Mouse (Mus musculus) embryonic facial prominence, embryonic 12.5 days (tissue): ENCODE measurements around the gene Tctn1. TPM values are rescaled to one million over a fixed set of nuclear protein-coding genes. Genes with fewer than 3 reads are reported as not detected.

Experiments
- ATAC-seq: fragments of 200-750 bp; cut with Nextera tagmentation; 2 replicates; pipeline ENCODE4 v1.8.0; 2017; ENCODE audit not compliant: insufficient number of reproducible peaks, insufficient read depth, low FRiP score, low TSS enrichment
- H3K27ac ChIP-seq: fragments of 300-500 bp; sonication (generic); 2 replicates; pipeline ENCODE4 v1.5.1; 2016; ENCODE audit warnings: mild to moderate bottlenecking
- H3K27me3 ChIP-seq: fragments of 300-500 bp; sonication (generic); 2 replicates; pipeline ENCODE4 v1.6.1; 2016; ENCODE audit warnings: mild to moderate bottlenecking, moderate library complexity
- H3K36me3 ChIP-seq: fragments of 300-500 bp; sonication (generic); 2 replicates; pipeline ENCODE4 v1.6.1; 2016; ENCODE audit warnings: mild to moderate bottlenecking
- H3K4me1 ChIP-seq: fragments of 300-500 bp; sonication (generic); 2 replicates; pipeline ENCODE4 v1.6.1; 2016
- H3K4me2 ChIP-seq: fragments of 300-500 bp; sonication (generic); replicated peaks from 2 replicates; pipeline ENCODE4 v1.6.1; 2016; ENCODE audit warnings: mild to moderate bottlenecking, moderate library complexity
- H3K4me3 ChIP-seq: fragments of 300-500 bp; sonication (generic); 2 replicates; pipeline ENCODE4 v1.5.1; 2016; ENCODE audit warnings: mild to moderate bottlenecking
- H3K9ac ChIP-seq: fragments of 300-500 bp; sonication (generic); 2 replicates; pipeline ENCODE4 v1.6.1; 2016; ENCODE audit warnings: mild to moderate bottlenecking, moderate library complexity
- H3K9me3 ChIP-seq: fragments of 300-500 bp; sonication (generic); 2 replicates; pipeline ENCODE4 v1.6.1; 2016; ENCODE audit warnings: mild to moderate bottlenecking, moderate library complexity
- WGBS: fragments of 180-500 bp; shearing (Covaris S2); methylation state at CpG from one replicate; pipeline ENCODE4 v1.1.7; 2016; 5-methylcytosine and 5-hydroxymethylcytosine counted together
- polyA plus RNA-seq: library from polyadenylated mRNA; unstranded; fragments of >200 nt; fragmentation: Nextera tagmentation; extraction: Ambion mirVana; gene quantifications from 2 replicates; pipeline ENCODE4 v1.2.1, GENCODE M21; 2016

The Tctn1 gene
- polyA plus RNA-seq, 1 experiment from 2014 or later, result 5.9 TPM

DNA sequence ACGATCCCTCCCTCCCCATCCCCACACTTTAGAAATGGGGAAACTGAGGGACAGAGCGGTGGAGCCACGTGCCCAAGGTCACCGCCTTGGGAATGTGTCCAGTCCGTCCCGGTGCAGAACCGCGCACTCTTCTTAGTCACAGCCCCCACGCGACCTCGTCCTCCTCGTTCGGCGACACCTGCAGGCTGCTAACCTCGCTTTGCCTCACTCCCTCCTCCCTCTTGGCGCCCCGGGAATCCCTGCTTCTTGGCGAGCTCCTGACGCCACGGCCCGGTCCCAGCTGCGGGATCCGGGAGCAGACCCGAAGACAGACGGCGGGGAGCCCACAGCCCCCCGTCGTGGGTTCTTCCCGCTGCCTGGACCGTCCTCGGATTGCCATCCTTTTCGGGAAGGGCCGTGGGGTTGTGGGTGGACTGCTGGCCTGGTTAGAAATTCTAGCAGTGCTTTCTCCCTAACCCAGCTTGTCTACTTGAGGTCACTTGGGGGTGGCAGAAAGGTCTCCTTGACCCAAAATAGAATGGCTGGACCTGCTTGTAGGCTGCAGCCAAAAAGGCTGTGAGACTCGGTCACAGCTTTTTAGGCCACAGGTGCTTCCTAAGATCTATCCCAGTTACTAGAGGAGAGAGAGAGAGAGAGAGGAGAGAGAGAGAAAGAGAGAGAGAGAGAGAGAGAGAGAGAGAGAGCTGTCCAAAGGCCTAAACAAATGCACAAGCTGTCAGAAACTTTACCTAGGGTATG, 20.9 kb upstream of the Tctn1 start:
- Histone ChIP-seq H3K27me3 (no peaks in the 10 kb centered on the region), H3K27ac (0 out of 2 replicates have a peak overlapping the region, but pooled peaks have one; percentile 60), H3K4me2 (peak overlapping the region; percentile 96), H3K36me3 (0 out of 2 replicates have a peak, but pooled peaks cover 14% of the 10 kb centered on the region), H3K4me3 (peak overlapping the region; percentile 97), H3K9ac (peak overlapping the region; percentile 88), H3K9me3 (no peaks in the 10 kb centered on the region), H3K4me1 (peaks cover 24% of the 10 kb centered on the region)
- 1% methylated on average over 34 of the region's 34 CpGs for WGBS
- no peak for ATAC-seq

DNA sequence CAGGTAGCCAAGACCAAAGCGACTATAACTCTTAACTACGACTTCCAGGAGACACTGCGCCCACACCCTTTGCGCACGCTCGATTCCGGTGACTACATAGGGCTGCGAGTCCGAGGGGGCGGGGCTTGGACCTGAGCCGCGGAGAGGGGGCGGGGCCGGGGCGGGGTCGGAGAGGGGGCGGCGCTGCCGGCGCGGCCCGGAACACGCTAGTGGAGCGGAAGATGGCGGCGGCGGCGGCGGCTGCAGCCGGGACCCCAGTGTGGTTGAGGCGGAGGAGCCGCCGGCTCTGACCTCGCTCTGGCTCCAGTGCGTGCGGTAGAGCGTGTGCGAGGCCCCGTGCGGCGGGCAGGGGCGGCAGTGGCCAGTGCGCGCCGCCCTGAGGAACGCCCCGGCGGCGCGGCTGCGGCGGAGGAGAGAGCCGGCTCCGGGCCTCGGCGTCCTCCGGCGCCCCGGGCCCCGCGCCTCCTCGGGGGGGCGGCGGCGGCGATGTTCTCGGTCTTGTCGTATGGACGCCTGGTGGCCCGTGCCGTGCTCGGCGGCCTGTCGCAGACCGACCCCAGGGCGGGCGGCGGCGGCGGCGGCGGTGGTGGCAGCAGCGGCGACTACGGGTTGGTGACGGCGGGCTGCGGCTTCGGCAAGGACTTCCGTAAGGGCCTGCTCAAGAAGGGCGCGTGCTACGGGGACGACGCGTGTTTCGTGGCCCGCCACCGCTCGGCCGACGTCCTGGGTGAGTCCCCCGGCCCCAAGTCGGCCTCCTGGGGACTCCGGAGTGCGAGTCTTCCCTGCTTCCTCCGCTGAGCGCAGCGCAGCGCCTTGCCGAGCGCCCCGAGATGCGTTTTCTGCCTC, 20.1 kb upstream of the Tctn1 start, which contains the start of gene Pptc7:
Gene Pptc7, plus strand, starts transcription at position 183 of the 846 bp plus-strand sequence.
- no peaks in the 10 kb centered on the region for H3K27me3 ChIP-seq
- peak within 1 kb of the TSS; percentile 96 for H3K4me2 ChIP-seq
- WGBS, result under 1% methylated on average over 109 of the region's 114 CpGs
- H3K9me3 ChIP-seq, result no peaks in the 10 kb centered on the region
- 0 out of 2 replicates have a peak within 1 kb of the TSS, but pooled peaks have one; percentile 60 for H3K27ac ChIP-seq
- H3K36me3 ChIP-seq, result 0 out of 2 replicates have a peak, but pooled peaks cover 14% of the 10 kb centered on the region
- peak; percentile 84 for ATAC-seq
- peak within 1 kb of the TSS; percentile 97 for H3K4me3 ChIP-seq
- peak within 1 kb of the TSS; percentile 88 for H3K9ac ChIP-seq
- peaks cover 24% of the 10 kb centered on the region for H3K4me1 ChIP-seq

DNA sequence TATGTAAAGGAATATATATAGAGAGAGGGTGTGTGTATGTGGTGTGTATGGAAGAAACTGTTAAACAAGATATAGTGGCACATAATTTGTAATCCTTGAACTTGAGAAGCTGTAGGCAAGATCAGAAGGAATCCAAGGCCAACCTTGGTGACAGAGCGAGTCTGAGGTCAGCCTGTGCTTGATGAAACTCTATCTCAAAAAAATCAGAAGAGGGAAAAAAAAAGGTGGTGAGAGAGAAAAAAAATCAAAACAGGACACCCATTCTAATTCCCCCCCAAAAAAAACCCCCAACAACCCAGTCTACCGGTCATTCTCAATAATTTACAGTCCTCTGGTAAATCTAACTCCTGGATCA, 19.5 kb upstream of the Tctn1 start:
- ATAC-seq, result no peak
- 19% methylated on average over 2 of the region's 2 CpGs for WGBS
- peak overlapping the region; percentile 97; the same call in 1 of the 2 replicates for H3K4me3 ChIP-seq

DNA sequence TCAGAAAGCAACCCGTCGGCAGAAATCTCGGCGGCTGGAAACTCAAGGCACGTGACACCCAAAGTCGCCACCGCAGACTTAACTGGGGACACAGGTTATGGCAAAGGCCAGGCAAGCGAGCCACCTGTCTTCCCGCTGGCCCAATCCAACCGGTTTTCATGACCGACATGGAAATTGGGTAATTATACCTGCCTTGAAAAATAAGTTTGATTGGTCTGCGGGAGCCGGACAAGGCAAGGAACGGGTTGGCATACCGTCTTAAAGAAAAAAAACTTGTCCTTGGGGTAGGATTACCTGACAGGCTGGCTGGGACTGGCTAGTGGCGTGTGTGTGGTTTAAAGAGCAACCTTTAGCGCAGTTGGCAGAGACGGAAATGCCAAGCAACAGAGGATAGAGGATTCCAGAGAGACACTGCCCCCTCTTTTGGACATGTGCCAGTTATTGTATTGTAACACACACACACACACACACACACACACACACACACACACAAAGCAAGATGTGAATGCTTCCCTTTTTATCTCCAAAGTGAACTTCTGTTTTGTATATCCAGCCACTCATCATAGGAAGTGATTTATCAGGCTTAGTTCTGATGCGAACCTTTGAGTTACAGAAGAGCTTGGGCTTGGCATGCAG, 16.7 kb upstream of the Tctn1 start:
- Histone ChIP-seq H3K36me3 (no peaks in the 10 kb centered on the region), H3K27me3 (no peaks in the 10 kb centered on the region), H3K27ac (no peak overlapping the region), H3K9me3 (no peaks in the 10 kb centered on the region), H3K4me1 (peaks cover 20% of the 10 kb centered on the region), H3K4me2 (peak overlapping the region; percentile 38), H3K9ac (no peak overlapping the region), H3K4me3 (0 out of 2 replicates have a peak overlapping the region, but pooled peaks have one; percentile 12)
- 24% methylated on average over 19 of the region's 19 CpGs for WGBS
- no peak for ATAC-seq

More for the DNA sequence above, 19.5 kb upstream of the Tctn1 start:
- Histone ChIP-seq H3K4me1 (peaks cover 24% of the 10 kb centered on the region), H3K9ac (no peak overlapping the region), H3K27me3 (no peaks in the 10 kb centered on the region), H3K9me3 (no peaks in the 10 kb centered on the region), H3K27ac (no peak overlapping the region), H3K4me2 (peak overlapping the region; percentile 96), H3K36me3 (0 out of 2 replicates have a peak, but pooled peaks cover 12% of the 10 kb centered on the region)

DNA sequence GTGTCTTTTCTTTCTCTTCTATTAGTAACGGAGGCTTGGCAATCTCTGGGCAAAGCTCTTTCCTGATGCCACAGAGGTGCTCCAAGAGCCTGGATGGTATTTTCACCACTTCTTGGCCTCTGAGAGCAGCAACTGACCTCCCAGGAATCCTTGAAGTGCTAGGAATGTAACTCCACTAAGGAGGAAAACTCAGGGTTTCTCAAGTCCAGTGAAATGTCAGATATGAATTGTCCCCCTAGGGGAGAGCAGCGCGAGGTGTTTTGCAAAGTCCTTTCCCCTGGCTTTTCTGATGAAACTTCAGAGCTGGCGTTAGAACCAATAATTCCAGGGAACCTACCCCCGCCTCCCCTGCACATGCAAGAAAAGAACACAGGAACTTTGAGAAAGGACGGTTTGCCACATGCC, 16.2 kb upstream of the Tctn1 start:
- Histone ChIP-seq H3K27me3 (no peaks in the 10 kb centered on the region), H3K36me3 (no peaks in the 10 kb centered on the region), H3K9ac (no peak overlapping the region), H3K4me1 (peaks cover 15% of the 10 kb centered on the region), H3K9me3 (no peaks in the 10 kb centered on the region), H3K4me2 (peak overlapping the region; percentile 38), H3K27ac (no peak overlapping the region), H3K4me3 (0 out of 2 replicates have a peak overlapping the region, but pooled peaks have one; percentile 12)
- no peak for ATAC-seq
- WGBS, result 38% methylated on average over 6 of the region's 6 CpGs

- Histone ChIP-seq H3K36me3 (no peaks in the 10 kb centered on the region), H3K4me2 (no peak overlapping the region), H3K4me1 (peaks cover 11% of the 10 kb centered on the region), H3K9ac (no peak overlapping the region), H3K27me3 (no peaks in the 10 kb centered on the region), H3K27ac (no peak overlapping the region), H3K9me3 (no peaks in the 10 kb centered on the region), H3K4me3 (no peak overlapping the region)
- no peak for ATAC-seq
- WGBS, result 75% methylated on average over 12 of the region's 12 CpGs
Measured at GRCm38 (mm10) chr5:122279799-122280421, 15.7 kb upstream of the Tctn1 start.

GRCm38 (mm10) chr5:122278946-122279345, 14.7 kb upstream of the Tctn1 start:
- H3K9ac ChIP-seq, result no peak overlapping the region
- no peaks in the 10 kb centered on the region for H3K27me3 ChIP-seq
- WGBS, result 90% methylated on average over 7 of the region's 7 CpGs
- ATAC-seq, result no peak
- no peak overlapping the region for H3K4me2 ChIP-seq
- no peaks in the 10 kb centered on the region for H3K9me3 ChIP-seq
- peaks cover 17% of the 10 kb centered on the region for H3K4me1 ChIP-seq
- no peaks in the 10 kb centered on the region for H3K36me3 ChIP-seq
- no peak overlapping the region for H3K27ac ChIP-seq
- no peak overlapping the region for H3K4me3 ChIP-seq

DNA sequence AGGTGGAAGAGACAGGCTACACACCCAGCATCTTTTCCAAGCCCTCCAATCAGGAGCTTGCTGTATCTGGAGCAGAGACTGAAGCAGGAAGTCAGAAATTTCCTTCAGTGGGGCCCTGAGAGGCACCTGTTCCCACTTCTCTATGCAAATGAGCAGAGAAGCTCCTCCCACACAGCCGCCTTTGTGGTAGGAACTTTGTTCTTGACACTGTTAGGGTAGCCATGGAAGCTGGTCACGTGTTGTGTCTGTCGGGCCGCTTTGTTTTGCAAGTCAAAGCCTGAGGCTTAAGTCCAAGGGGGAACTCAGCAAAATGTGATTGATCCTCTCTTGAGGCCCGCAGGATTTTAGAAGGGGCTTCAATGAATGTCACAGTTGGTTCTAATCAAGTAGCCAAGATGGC, 10.5 kb upstream of the Tctn1 start:
- no peak overlapping the region for H3K4me3 ChIP-seq
- H3K9me3 ChIP-seq, result no peaks in the 10 kb centered on the region
- ATAC-seq, result no peak
- no peaks in the 10 kb centered on the region for H3K27me3 ChIP-seq
- no peaks in the 10 kb centered on the region for H3K36me3 ChIP-seq
- no peak overlapping the region for H3K4me2 ChIP-seq
- peaks cover 6% of the 10 kb centered on the region; the same call in 1 of the 2 replicates for H3K4me1 ChIP-seq
- 18% methylated on average over 5 of the region's 5 CpGs for WGBS
- H3K9ac ChIP-seq, result no peak overlapping the region
- H3K27ac ChIP-seq, result no peak overlapping the region

- Histone ChIP-seq H3K9ac (no peak overlapping the region), H3K4me1 (peaks cover 6% of the 10 kb centered on the region; the same call in 1 of the 2 replicates), H3K36me3 (no peaks in the 10 kb centered on the region), H3K4me2 (no peak overlapping the region), H3K4me3 (no peak overlapping the region), H3K9me3 (no peaks in the 10 kb centered on the region), H3K27ac (no peak overlapping the region), H3K27me3 (no peaks in the 10 kb centered on the region)
- WGBS, result 81% methylated on average over 5 of the region's 5 CpGs
- ATAC-seq, result no peak
Measured at GRCm38 (mm10) chr5:122272821-122273220, 8.6 kb upstream of the Tctn1 start.

- Histone ChIP-seq H3K9ac (no peak overlapping the region), H3K4me1 (no peaks in the 10 kb centered on the region), H3K27me3 (no peaks in the 10 kb centered on the region), H3K36me3 (no peaks in the 10 kb centered on the region), H3K9me3 (no peaks in the 10 kb centered on the region), H3K4me2 (no peak overlapping the region), H3K4me3 (no peak overlapping the region), H3K27ac (no peak overlapping the region)
- no peak for ATAC-seq
- WGBS, result 63% methylated on average over 12 of the region's 12 CpGs
Measured at GRCm38 (mm10) chr5:122268858-122269604, 4.8 kb upstream of the Tctn1 start.
